Mouse (Mus musculus): ENCODE data around the gene Stard7. TPM values are rescaled to one million over a fixed set of nuclear protein-coding genes. Genes with fewer than 3 reads are reported as not detected.
A peak's percentile ranks its signal among the peaks of the same experiment; 100 is the strongest.

The Stard7 gene
- total RNA-seq, 2 experiments from 2014 or later = 107 to 134 TPM

- DNase-seq (ENCODE audit: low spot score) = no peak
Observed at GRCm38 (mm10) chr2:127318136-127318535, 48.1 kb downstream of the Stard7 start.

GRCm38 (mm10) chr2:127319071-127319470 is 49.1 kb downstream of the Stard7 start:
- no peak for DNase-seq (ENCODE audit: low spot score)

DNA sequence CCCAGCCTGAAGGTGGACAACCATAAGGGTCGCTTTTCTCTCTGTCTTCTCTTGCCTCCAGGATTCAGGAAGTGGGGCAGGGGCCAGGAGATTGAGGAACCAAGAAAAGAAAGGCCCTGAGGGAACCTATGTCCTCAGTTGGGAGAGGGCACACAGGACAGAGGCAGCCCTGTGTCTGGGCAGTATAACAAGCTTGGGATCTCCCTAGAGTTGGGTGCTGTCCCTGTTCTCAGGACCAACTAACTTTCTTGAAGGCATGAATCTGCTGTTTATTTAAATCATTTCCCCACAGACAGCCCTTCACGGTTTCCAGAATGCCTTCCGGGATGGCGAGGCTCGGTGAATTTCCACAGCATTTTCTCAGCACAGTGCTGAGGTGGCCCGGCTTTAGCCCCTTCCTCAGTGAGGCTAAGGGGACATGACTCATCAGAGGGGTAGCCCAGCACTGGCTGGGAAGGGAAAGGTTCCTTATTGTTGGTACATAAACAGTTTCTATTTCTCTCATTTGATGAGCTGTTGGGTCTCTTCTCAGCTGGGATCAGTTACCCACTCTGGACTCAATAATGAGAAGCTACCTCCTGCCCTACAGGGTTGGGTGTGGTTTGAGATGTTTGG is 52.8 kb downstream of the Stard7 start:
- no peak for DNase-seq (ENCODE audit: low spot score)

DNA sequence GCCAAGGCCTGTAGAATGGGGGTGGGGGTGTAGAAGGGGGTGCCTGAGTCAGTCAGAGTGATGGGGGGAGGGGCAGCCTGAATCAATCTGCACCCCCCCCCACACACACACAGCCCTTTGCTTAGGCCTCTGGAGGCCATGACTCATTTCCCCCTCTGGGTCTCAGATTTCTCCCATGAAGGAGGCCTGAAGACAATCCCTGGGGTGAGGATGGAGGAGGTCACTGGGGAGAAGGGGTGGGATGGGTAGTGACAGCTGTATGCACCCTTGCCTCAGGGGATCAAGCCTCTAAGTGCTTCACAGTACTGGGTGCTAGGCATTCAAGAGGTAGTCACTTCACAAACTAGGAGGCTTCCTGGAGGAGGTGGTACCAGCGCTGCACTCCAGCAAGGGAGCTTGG is 53.6 kb downstream of the Stard7 start:
- no peak for DNase-seq (ENCODE audit: low spot score)

DNA sequence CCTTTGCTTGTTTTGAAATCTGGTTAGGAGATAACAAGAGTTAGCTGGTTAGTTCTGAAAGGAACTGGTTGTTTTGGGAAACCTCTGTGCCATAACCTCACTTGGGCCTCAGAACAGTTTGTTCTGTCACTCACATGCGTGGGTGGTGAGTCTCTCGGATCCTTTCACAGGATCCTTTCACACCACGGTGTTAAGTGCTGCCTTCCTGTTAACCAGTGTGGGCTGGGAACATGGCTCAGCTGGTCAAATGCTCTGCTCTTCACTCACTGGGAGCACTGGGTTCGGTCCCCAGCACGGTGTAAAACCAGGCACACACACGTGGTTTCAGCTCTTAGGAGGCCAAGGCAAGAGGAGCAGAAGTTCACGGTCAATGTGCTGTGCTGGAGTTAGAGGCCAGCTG is 54.4 kb downstream of the Stard7 start:
- DNase-seq (ENCODE audit: low spot score) = no peak

DNA sequence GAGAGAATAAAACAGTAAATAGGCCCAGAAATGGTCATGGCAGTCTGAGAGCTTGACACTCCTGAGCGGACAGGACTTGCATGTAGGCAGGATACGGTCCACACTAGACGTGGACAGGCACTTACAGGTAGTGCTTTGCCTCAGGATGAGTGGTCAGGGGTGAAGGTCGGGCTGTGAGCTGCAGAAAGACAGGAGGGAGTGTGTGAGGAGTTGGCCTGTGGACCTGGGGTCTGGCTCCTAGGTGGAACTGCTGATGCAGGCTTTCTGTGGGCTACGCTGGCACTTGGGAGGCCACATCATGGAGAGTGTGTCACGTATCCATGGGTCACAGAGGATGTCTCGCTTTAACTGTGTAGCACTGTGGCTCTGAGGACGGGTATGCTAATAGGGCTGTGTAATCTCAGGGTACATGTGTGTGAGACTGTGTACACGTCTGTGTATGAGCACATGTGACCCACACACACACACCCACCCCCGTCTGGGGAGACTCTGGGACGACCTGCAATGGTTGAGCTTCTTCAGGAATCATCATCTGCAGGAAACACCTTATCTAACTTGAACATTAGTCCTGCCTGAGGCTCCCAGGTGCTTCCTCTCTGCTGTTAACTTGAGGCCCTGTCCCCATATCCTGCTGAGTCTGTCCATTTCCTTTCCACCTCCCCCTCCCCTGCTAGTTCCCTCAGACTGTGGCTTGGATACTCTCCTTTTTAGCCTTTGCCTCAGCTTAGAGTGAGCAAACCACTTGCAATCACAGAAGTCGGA is 58.3 kb downstream of the Stard7 start:
- DNase-seq (ENCODE audit: low spot score) = no peak

GRCm38 (mm10) chr2:127332807-127333570 is 63.0 kb downstream of the Stard7 start:
- DNase-seq (ENCODE audit: low spot score) = no peak

DNA sequence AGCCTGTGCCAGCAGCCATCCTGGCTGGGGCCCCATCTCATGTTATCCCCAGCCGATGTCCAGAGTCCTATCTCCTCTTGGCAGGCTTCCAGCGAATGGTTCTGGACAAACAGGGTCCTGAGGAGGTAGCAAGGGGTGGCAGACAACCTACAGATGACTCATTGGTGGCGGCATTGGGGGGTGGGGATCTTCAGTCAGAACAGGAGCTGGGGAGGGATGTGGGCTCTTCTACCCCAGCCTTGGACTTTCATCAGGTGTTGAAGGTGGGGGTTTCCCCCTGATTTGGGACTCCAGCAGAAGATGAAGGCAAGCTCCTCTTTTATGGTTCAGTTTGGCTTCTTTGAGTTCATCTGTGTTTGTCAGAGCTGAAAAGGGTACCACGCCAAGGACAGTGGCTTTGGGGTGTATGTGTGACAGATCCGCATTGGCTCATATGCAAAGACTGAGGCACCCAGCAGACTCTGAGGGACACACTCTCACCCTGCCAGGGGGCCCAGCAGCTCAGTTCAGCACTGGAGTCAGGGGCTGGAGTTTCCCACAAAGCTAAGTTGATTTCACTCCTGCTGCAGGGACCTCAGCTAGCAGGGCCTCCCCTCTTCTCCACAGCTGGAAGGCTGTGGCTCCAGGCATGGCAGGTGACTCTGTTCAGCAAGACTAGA is 64.1 kb downstream of the Stard7 start:
- DNase-seq (ENCODE audit: low spot score) = no peak

GRCm38 (mm10) chr2:127335078-127335541 is 65.1 kb downstream of the Stard7 start:
- no peak for DNase-seq (ENCODE audit: low spot score)

DNA sequence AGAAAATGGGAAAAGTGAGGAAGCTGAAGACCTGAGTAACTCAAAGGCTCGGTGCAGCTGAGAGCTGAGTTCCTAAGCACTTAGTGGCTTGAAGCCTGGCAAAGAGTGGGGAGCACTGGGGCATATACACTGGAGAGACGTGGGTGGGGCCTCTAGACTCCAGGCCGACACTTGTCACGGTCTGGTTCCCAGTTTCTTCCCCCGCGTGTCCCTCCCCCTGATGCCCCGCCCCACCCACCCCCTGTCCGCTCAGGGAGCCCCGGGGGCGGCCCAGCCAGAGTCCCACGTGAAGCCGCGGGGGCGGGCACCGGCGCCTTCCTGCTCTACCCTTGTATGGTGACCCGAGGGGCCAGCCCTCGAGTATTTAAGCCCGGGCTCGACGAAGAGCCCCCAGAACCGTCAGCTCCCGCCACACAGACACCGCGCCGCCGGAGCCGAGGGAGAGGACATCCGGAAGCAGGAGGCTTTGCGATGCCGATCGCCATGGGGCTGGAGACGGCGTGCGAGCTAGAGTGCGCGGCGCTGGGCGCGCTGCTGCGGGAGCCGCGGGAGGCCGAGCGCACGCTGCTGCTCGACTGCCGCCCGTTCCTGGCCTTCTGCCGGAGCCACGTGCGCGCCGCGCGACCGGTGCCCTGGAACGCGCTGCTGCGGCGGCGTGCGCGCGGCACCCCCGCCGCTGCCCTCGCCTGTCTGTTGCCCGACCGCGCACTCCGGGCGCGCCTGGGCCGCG is 65.9 kb downstream of the Stard7 start, which contains the start of gene Dusp2:
TSS of gene Dusp2 (plus strand) at position 393 of the 730 bp plus-strand sequence.
- DNase-seq (ENCODE audit: low spot score) = peak; percentile 61

- no peak for DNase-seq (ENCODE audit: low spot score)
Observed at GRCm38 (mm10) chr2:127336497-127336832, 66.4 kb downstream of the Stard7 start.

GRCm38 (mm10) chr2:127336885-127337284 is 66.9 kb downstream of the Stard7 start:
- no peak for DNase-seq (ENCODE audit: low spot score)

DNA sequence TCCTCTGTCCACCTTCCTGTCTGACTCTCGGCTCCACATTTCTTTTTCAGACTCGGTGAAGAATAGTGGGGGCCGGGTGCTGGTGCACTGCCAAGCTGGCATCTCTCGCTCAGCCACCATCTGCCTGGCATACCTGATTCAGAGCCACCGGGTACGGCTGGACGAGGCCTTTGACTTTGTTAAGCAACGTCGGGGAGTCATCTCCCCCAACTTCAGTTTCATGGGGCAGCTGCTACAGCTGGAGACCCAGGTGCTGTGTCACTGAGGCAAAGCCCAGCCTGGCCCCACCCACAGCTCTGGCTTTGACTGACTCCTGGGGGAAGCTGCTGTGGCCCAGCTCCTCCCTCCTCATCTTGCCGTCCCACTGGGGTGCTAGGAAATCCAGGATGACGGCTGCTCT is 67.5 kb downstream of the Stard7 start:
- no peak for DNase-seq (ENCODE audit: low spot score)

DNA sequence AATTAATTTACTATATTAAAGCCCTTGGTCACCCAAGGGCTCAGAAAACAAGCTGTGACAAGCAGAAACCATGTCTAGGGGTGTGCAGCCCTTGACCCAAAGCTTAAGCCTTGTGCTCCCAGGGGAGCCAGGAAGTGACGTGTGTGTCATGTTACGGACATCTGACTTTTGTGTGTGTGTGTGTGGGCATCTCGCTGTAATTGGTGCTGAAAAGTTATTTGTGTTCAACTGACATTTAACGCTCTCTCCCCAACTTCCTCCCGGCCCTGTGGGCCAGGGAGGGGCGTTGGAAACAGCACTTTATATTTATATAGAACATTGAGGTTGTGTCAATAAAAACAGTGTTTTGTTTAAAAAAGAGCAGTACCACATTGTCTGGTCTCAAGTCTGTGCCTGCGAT is 68.0 kb downstream of the Stard7 start:
- DNase-seq (ENCODE audit: low spot score) = no peak

DNA sequence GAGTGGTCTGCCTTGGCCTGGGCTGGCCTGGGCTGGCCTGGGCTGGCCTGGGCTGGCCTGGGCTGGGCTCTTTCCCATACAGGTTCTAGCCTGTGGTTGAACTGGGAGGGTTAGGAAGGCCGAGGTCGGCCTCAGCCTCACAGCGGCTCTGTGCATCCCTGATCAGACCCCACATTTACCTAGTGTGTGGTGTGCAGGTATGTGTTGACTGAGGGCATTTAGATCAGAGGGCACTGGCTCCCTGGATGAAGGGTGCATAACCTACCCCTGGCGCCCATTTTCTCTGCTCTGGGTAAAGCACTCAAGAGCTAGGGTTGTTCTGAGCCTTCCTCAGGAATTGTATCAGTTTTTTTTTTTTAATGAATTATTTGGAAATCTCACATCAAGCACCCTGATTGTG is 68.4 kb downstream of the Stard7 start, which contains the start of gene Astl:
TSS of gene Astl (plus strand) at position 224 of the 400 bp plus-strand sequence.
- no peak for DNase-seq (ENCODE audit: low spot score)

DNA sequence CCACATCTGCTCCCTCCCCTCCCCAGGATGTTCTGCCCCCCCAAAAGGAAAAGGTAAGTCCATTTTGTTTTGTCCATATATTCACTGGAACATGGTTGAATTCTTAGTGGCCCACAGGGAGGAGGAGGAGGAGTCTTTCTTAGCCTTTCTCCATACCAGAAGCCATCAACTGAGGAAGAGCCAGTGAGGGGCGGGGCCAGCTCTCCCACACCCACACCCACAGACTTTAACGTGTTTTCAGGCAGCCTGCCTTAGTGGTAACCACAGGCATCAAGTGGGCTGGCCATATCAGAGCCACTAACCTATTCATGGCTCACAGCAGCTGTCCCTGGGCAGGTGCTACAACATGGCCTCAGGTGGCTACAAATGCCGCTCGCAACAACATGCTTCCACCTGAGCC is 68.8 kb downstream of the Stard7 start:
- no peak for DNase-seq (ENCODE audit: low spot score)

GRCm38 (mm10) chr2:127339262-127339661 is 69.2 kb downstream of the Stard7 start:
- DNase-seq (ENCODE audit: low spot score) = no peak

DNA sequence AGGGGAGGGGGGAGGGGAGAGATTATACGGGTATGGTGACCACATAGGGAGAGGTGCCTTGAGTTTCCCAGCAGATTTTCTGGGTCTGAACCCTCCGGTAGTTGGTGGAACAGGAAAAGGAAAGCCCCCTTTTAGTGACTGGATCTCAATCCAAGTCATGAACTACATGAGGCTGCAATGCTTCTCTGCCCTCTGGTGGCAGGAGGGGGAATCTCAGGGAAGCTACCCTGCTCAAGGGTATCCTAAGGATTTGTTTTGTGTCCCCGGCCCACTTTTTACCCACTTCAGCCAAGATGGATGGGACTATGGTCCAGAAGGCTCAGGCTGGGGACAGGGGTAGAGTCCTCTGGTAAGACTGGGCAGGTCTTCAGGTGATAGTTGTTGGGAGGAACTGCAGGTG is 71.1 kb downstream of the Stard7 start:
- peak; percentile 56 for DNase-seq (ENCODE audit: low spot score)

DNA sequence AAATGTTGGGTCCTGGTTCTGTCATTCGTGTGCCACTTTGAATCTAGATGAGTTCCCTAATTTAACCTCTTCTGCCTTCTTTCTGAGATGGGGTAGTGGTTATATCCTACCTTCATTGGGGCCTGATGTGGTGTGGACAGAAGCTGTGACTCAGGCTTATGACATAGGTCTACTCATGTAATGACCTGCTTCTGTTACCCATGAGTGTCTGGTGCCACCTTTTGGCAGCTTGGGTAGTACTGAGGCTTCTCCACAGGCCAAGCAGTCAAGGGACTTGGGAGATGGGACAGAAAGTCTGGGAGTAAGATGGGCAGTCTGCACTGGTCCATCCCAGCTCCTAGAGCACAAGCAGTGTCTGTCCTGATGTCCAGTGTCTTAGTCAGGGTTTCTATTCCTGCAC is 76.3 kb downstream of the Stard7 start:
- no peak for DNase-seq (ENCODE audit: low spot score)

DNA sequence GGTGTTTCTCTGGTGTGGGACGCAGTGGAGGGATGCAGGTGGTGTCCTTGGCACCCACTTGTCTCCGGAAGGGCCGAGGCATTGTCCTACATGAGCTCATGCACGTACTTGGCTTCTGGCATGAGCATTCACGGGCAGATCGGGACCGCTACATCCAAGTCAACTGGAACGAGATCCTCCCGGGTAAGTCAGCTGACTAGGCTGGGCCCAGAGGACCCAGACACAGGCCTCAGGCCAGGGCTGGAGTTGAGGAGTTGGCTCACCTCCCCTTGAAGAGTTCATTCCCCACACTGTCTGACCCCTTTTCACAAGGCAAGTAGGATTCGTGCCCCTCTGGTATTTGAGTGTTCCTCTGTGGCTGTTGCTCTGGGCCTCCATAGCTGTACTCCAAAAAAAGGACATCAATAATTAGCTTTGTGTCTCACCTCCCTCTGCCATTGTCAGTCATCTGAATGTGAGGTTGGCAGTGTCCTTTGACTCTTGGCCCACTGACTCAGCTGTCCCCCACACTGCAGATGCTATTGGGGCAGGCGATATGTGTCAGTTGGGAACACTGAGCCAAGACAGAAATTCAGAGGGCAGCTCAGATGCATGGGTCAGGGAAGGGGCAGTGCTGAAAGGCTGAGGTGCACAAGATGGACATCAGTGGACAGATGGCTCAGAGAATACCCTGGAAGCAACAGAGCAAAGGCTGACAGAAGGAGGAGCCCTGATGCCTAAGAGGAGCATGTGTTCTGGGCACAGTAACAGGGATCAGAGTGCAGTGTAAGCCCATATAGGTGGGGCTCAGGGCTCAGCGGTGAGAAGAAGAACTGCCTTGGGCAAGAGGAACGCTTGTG is 77.3 kb downstream of the Stard7 start:
- DNase-seq (ENCODE audit: low spot score) = no peak
